Mouse (Mus musculus) brain, embryonic 14.5 days (tissue): ENCODE results near the gene Pqbp1.

Experiments used
- CTCF ChIP-seq: fragments of 200-500 bp; IDR thresholded peaks from 2 replicates; pipeline ENCODE4 v1.5.1; 2012; ENCODE audit warnings: inconsistent platforms, mild to moderate bottlenecking, moderate library complexity, borderline replicate concordance; ENCODE audit not compliant: insufficient read depth, insufficient read length; ENCODE audit errors: extremely low read depth
- POLR2A ChIP-seq: fragments of 200-500 bp; IDR thresholded peaks from 2 replicates; pipeline ENCODE4 v1.6.1; 2012; ENCODE audit warnings: mild to moderate bottlenecking, inconsistent platforms, borderline replicate concordance; ENCODE audit not compliant: poor library complexity, insufficient read depth, insufficient read length, severe bottlenecking; ENCODE audit errors: extremely low read depth

DNA sequence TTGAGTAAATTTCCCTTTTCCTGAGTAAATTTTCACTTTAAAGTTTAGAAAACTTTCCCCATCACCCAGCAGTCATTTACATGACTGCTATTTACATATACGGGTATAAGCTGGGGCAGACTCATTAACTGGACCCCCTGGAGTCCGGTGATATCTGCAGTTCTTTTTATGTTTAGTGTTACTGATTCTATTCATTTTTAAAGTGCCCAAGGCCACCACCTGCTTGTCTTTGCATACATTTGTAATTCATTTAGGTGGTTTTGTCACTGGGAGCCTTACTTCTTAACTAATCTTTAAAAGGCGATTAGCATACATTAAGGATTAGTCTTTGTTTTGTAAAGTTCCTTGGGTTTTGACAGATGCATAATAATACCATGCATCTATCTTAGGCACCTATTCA lies 29.2 kb downstream of the Pqbp1 start:
- no peak for TF ChIP-seq CTCF
- no peak for TF ChIP-seq POLR2A
